In the genomic region with DNA sequence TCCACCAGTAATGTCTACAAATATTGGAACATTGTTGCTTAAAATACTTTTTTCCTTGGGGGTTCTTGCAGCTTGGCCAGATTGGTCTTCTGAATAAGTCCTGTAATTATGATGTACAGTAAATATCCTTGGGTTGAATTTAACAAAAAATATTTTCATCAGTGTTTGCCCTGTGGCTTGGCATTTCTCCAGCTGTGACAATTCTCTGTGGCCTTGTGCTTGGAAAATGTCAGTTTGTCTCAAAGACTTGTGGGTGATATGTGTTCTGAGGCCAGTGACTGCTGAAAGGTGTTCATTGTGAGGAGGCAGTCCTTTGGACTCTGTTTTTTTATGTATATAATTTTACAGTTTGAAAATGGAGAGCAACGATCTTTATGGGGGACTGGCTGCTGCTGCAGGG, we compare ENCODE assay signal across 25 mouse cellular contexts. TPM values are rescaled to one million over a fixed set of nuclear protein-coding genes. Genes with fewer than 3 reads are reported as not detected.
DNase-seq lines count a peak whose midpoint lies in the region; ATAC-seq lines count a peak whose summit lies in the region.
"Had no signal": no experiment of that assay in that cellular context is flagged by ENCODE, and none has a peak within 500 bp of the region (broad histone marks: within the 10 kb centered on the region; RNA-seq: fewer than 3 reads in every experiment).

No protein-coding gene starts in this region.

- intact Hi-C loops in left cerebral cortex, postnatal 36 days (cut with DNase I), result no loop called here

- ATAC-seq in erythroblast, adult 5-6 weeks (replicated peaks; ENCODE audit: low FRiP score, poor library complexity, severe bottlenecking), result no peak
- ATAC-seq: activated CD4-positive, CD25-positive, alpha-beta regulatory T cell, adult 4 months; CD4-positive, CD25-positive, alpha-beta regulatory T cell, adult 4 months; forebrain, embryonic 15.5 days; hindbrain, postnatal 0 days; intestine, embryonic 15.5 days; lung, postnatal 0 days had no signal

- DNase-seq in ovary, adult 18-20 months (ENCODE audit: low spot score), result peak; percentile 41
- no peak for DNase-seq in ovary, postnatal 14 days (ENCODE audit: low spot score)
- DNase-seq in adrenal gland, adult (ENCODE audit: inconsistent age in 2 of 2, low spot score in 1 of 2), result peak; percentile 78 to 92
- DNase-seq in adrenal gland, postnatal 25 days, result peak; percentile 61
- DNase-seq in testis, postnatal 14 days (ENCODE audit: low spot score), result peak; percentile 14
- DNase-seq in urinary bladder, postnatal 10 days (ENCODE audit: low spot score), result no peak
- DNase-seq in left cerebral cortex, postnatal 36 days (ENCODE audit: low spot score in 2 of 2), result no peak
- DNase-seq: cerebellum, adult 11 months; cerebellum, adult 9-11 months; gastrocnemius, adult 2 months; kidney, adult 2 months; kidney, postnatal 36 days; left cerebral cortex, postnatal 4 days; liver, embryonic 13.5 days; lung, adult 18-20 months; lung, postnatal 4 days; midbrain, embryonic 14.5 days; right cerebral cortex, postnatal 4 days had no signal

RNA-seq across cellular contexts. Expression of a gene that starts 16.3 kb away (rescaled TPM):
- total RNA-seq in adrenal gland, postnatal 25 days (2021), result 32.0 and 45.0 TPM in 2 replicates
- total RNA-seq in left cerebral cortex, postnatal 36 days (2021), result 10 to 100 TPM; 19.5 to 20.8 TPM
- 5.4 and 19.8 TPM in 2 replicates for total RNA-seq in erythroblast, adult 5-6 weeks (2015; ENCODE audit: low replicate concordance)
- 6.6 and 9.2 TPM in 2 replicates for total RNA-seq in erythroblast, adult 5-6 weeks (2017; ENCODE audit: low replicate concordance)

Comparison
In these comparisons a context has a peak if more than half of its experiments do, and no peak if none do; other contexts are left out.
1. DNase-seq: peak in ovary, adult 18-20 months (single experiment), adrenal gland, adult (2 of 2), adrenal gland, postnatal 25 days (single experiment) and testis, postnatal 14 days (single experiment); none in ovary, postnatal 14 days (single experiment), urinary bladder, postnatal 10 days (single experiment) and left cerebral cortex, postnatal 36 days (0 of 2).